Mouse (Mus musculus): ENCODE data around the gene Nr1h4.
"Not testable (repeated sequence)": the region's sequence is repeated elsewhere in the genome, so short reads cannot be mapped to it uniquely, and the experiment has no call there.

Gene Nr1h4

GRCm38 (mm10) chr10:89532929-89533727 lies at the start of gene Nr1h4:
Gene Nr1h4, minus strand, starts transcription at chr10:89533585.
- no peak for DNase-seq (ENCODE audit: low spot score in 2 of 2)

- no peak for DNase-seq (ENCODE audit: low spot score in 2 of 2)
These were observed 45.4 kb upstream of the Nr1h4 start for GRCm38 (mm10) chr10:89578801-89579200.

GRCm38 (mm10) chr10:89577666-89578065 lies 44.3 kb upstream of the Nr1h4 start:
- no peak for DNase-seq (ENCODE audit: low spot score in 2 of 2)

GRCm38 (mm10) chr10:89573421-89573820 lies 40.0 kb upstream of the Nr1h4 start:
- no peak for DNase-seq (ENCODE audit: low spot score in 2 of 2)

- no peak for DNase-seq (ENCODE audit: low spot score in 2 of 2)
These were observed 39.6 kb upstream of the Nr1h4 start for GRCm38 (mm10) chr10:89572946-89573345.

GRCm38 (mm10) chr10:89567391-89567790 lies 34.0 kb upstream of the Nr1h4 start:
- DNase-seq (ENCODE audit: low spot score in 2 of 2): no peak

- no peak for DNase-seq (ENCODE audit: low spot score in 2 of 2)
These were observed 32.1 kb upstream of the Nr1h4 start for GRCm38 (mm10) chr10:89565301-89566022.

- DNase-seq (ENCODE audit: low spot score in 2 of 2): no peak
These were observed 28.7 kb upstream of the Nr1h4 start for GRCm38 (mm10) chr10:89562113-89562512.

- no peak for DNase-seq (ENCODE audit: low spot score in 2 of 2)
These were observed 26.0 kb upstream of the Nr1h4 start for GRCm38 (mm10) chr10:89559351-89559750.

GRCm38 (mm10) chr10:89554885-89555284 lies 21.5 kb upstream of the Nr1h4 start:
- not testable (repeated sequence) for DNase-seq (ENCODE audit: low spot score in 2 of 2)

GRCm38 (mm10) chr10:89553855-89554254 lies 20.5 kb upstream of the Nr1h4 start:
- DNase-seq (ENCODE audit: low spot score in 2 of 2): peak in 1 of 2 experiments; percentile 16

GRCm38 (mm10) chr10:89553015-89553414 lies 19.6 kb upstream of the Nr1h4 start:
- DNase-seq (ENCODE audit: low spot score in 2 of 2): no peak

GRCm38 (mm10) chr10:89551657-89552056 lies 18.3 kb upstream of the Nr1h4 start:
- peak in 1 of 2 experiments; percentile 8 for DNase-seq (ENCODE audit: low spot score in 2 of 2)

- DNase-seq (ENCODE audit: low spot score in 2 of 2): no peak
These were observed 14.6 kb upstream of the Nr1h4 start for GRCm38 (mm10) chr10:89548028-89548427.

- DNase-seq (ENCODE audit: low spot score in 2 of 2): no peak
These were observed 13.6 kb upstream of the Nr1h4 start for GRCm38 (mm10) chr10:89546989-89547388.

- no peak for DNase-seq (ENCODE audit: low spot score in 2 of 2)
These were observed 10.5 kb upstream of the Nr1h4 start for GRCm38 (mm10) chr10:89543867-89544266.

GRCm38 (mm10) chr10:89542321-89542720 lies 8.9 kb upstream of the Nr1h4 start:
- DNase-seq (ENCODE audit: low spot score in 2 of 2): no peak

- no peak for DNase-seq (ENCODE audit: low spot score in 2 of 2)
These were observed 934 bp downstream of the Nr1h4 start for GRCm38 (mm10) chr10:89532451-89532850.

GRCm38 (mm10) chr10:89531976-89532375 lies 1.4 kb downstream of the Nr1h4 start:
- DNase-seq (ENCODE audit: low spot score in 2 of 2): no peak

GRCm38 (mm10) chr10:89531194-89531634 lies 2.2 kb downstream of the Nr1h4 start:
- no peak for DNase-seq (ENCODE audit: low spot score in 2 of 2)

GRCm38 (mm10) chr10:89527054-89527453 lies 6.3 kb downstream of the Nr1h4 start:
- no peak for DNase-seq (ENCODE audit: low spot score in 2 of 2)

- DNase-seq (ENCODE audit: low spot score in 2 of 2): no peak
These were observed 7.6 kb downstream of the Nr1h4 start for GRCm38 (mm10) chr10:89525823-89526222.

GRCm38 (mm10) chr10:89522481-89522880 lies 10.9 kb downstream of the Nr1h4 start:
- no peak for DNase-seq (ENCODE audit: low spot score in 2 of 2)
